Mouse (Mus musculus): ENCODE results near the gene Fez1. TPM values are rescaled to one million over a fixed set of nuclear protein-coding genes. Genes with fewer than 3 reads are reported as not detected.

The Fez1 gene
- total RNA-seq (2014; rRNA removed) (237 and 300 TPM in 2 replicates), polyA plus RNA-seq (2015; fragmentation: Nextera tagmentation; extraction: Ambion mirVana) (464 and 483 TPM in 2 replicates)

DNA sequence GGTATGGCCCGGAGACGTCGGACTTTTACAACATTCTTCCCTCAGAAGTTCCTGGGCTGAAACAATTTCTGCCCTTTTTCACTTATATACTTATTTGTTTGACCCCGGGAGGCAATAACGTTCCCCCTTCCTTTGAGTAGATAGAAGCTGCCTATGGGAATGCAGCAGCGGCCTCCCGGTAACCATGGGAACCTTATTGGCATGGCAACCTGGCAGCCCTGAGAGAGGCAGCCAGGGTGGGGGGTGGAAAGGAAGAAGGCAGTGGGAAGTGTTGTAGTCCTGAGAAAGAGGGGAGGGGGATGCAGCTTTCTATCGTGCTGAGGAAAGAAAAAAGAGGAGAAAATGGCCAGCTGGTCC is at the start of gene Fez1:
Fez1 (plus strand) TSS at position 221 of the 357 bp plus-strand sequence.
- H3K27ac ChIP-seq = peak within 1 kb of the TSS; percentile 92
- H3K36me3 ChIP-seq (ENCODE audit: insufficient read depth, low read length) = no peaks in the 10 kb centered on the region
- DNase-seq (ENCODE audit: low spot score) (peak; percentile 96), ATAC-seq (peak; percentile 97)
- WGBS = under 1% methylated on average over 8 of the region's 8 CpGs
- H3K9me3 ChIP-seq (ENCODE audit: low read length) = no peaks in the 10 kb centered on the region
- TF ChIP-seq CTCF (IDR thresholded peaks at IDR 0.05; ENCODE audit: low read depth) = no peak
- H3K4me3 ChIP-seq (ENCODE audit: low read length) = peak within 1 kb of the TSS; percentile 14
- no peaks in the 10 kb centered on the region for H3K27me3 ChIP-seq (ENCODE audit: insufficient read depth, low read length)
- peaks cover 5% of the 10 kb centered on the region for H3K4me1 ChIP-seq (ENCODE audit: insufficient read depth, low read length)
- peak within 1 kb of the TSS; percentile 14; the same call in 1 of the 2 replicates for H3K9ac ChIP-seq (replicated peaks; ENCODE audit: low read length)
- H3K4me2 ChIP-seq (ENCODE audit: low read depth, low read length) = peak within 1 kb of the TSS; percentile 57

DNA sequence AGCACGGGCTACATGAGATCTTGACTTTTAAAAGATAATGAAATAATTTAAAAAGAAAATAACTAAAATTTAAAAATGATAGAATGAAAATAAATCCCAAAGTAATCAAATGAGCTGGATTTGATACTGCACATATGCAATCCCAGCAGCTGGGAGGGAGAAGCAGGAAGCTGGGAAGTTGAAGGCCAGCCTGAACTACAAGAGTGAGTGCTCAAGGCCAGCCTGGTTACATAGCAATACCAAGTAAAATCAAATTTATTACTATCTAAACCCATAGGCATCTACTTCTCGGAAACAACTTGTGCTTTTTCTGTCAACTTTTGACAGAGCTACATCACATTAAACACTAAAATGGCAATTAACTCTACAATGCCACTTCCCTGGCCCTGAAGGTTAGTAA is 37.7 kb upstream of the Fez1 start:
- no peak for DNase-seq (ENCODE audit: low spot score)
- ATAC-seq = no peak
- no peak overlapping the region for H3K9ac ChIP-seq (replicated peaks; ENCODE audit: low read length)
- H3K4me3 ChIP-seq (ENCODE audit: low read length) = no peak overlapping the region
- H3K36me3 ChIP-seq (ENCODE audit: insufficient read depth, low read length) = peaks cover 54% of the 10 kb centered on the region
- no peak overlapping the region for H3K4me2 ChIP-seq (ENCODE audit: low read depth, low read length)
- H3K9me3 ChIP-seq (ENCODE audit: low read length) = no peaks in the 10 kb centered on the region
- H3K27me3 ChIP-seq (ENCODE audit: insufficient read depth, low read length) = no peaks in the 10 kb centered on the region
- WGBS = 93% methylated on average over 2 of the region's 2 CpGs
- TF ChIP-seq CTCF (IDR thresholded peaks at IDR 0.05; ENCODE audit: low read depth) = no peak
- no peak overlapping the region for H3K27ac ChIP-seq
- H3K4me1 ChIP-seq (ENCODE audit: insufficient read depth, low read length) = no peaks in the 10 kb centered on the region

- Histone ChIP-seq H3K4me1 (ENCODE audit: insufficient read depth, low read length) (peaks cover 10% of the 10 kb centered on the region), H3K9me3 (ENCODE audit: low read length) (no peaks in the 10 kb centered on the region), H3K4me2 (ENCODE audit: low read depth, low read length) (no peak overlapping the region), H3K27me3 (ENCODE audit: insufficient read depth, low read length) (no peaks in the 10 kb centered on the region), H3K27ac (no peak overlapping the region), H3K4me3 (ENCODE audit: low read length) (no peak overlapping the region), H3K36me3 (ENCODE audit: insufficient read depth, low read length) (peaks cover 32% of the 10 kb centered on the region), H3K9ac (replicated peaks; ENCODE audit: low read length) (no peak overlapping the region)
- no peak for DNase-seq (ENCODE audit: low spot score)
- WGBS = 88% methylated on average over 3 of the region's 3 CpGs
- TF ChIP-seq CTCF (IDR thresholded peaks at IDR 0.05; ENCODE audit: low read depth) = no peak
- ATAC-seq = no peak
Measured at GRCm38 (mm10) chr9:36792191-36792590, 29.5 kb upstream of the Fez1 start.

DNA sequence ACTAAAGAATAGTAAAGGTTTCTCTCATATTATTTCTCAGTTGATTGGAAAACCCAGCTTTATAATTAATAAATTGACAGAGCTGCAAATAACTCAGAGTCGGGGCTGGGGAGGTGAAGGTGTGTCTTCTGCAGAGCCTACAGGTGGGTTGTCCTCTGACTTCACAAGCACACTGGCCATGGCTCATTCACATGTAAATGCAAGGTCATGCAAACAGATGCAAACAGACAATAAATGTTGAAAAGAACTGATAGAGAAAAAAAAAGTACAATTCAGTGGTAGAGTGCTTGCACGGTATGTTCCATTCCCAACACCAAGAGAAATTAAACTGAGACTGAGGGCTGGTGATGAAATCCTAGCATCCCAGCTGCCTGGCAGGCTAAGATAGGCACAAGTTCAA is 27.2 kb upstream of the Fez1 start:
- no peaks in the 10 kb centered on the region for H3K27me3 ChIP-seq (ENCODE audit: insufficient read depth, low read length)
- no peak for ATAC-seq
- no peak for TF ChIP-seq CTCF (IDR thresholded peaks at IDR 0.05; ENCODE audit: low read depth)
- WGBS = 74% methylated on average over 2 of the region's 2 CpGs
- no peak overlapping the region for H3K4me3 ChIP-seq (ENCODE audit: low read length)
- peaks cover 10% of the 10 kb centered on the region for H3K4me1 ChIP-seq (ENCODE audit: insufficient read depth, low read length)
- H3K36me3 ChIP-seq (ENCODE audit: insufficient read depth, low read length) = peaks cover 15% of the 10 kb centered on the region
- H3K9ac ChIP-seq (replicated peaks; ENCODE audit: low read length) = no peak overlapping the region
- no peak for DNase-seq (ENCODE audit: low spot score)
- H3K27ac ChIP-seq = no peak overlapping the region
- no peaks in the 10 kb centered on the region for H3K9me3 ChIP-seq (ENCODE audit: low read length)
- no peak overlapping the region for H3K4me2 ChIP-seq (ENCODE audit: low read depth, low read length)

DNA sequence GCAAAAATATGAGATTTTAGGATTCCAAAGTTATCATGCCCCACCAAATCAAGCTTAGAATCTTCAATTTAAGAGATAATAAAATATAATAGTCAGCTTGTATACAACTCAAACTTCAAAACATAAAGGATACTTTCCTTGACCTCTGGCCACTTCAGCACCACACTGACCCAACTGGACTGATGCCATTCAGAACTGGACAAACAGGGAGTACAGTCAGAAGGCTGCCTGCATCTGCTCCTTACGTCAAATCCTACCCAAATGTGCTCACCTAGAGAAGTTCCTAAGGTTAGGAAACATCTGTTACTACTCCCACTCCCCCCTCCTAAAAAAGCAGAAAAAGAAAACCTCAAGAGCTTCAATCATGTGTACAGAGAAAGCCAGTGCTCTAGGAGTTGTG is 26.1 kb upstream of the Fez1 start:
- Histone ChIP-seq H3K36me3 (ENCODE audit: insufficient read depth, low read length) (peaks cover 7% of the 10 kb centered on the region; the same call in 1 of the 2 replicates), H3K9ac (replicated peaks; ENCODE audit: low read length) (peak overlapping the region; percentile 95), H3K4me2 (ENCODE audit: low read depth, low read length) (peak overlapping the region; percentile 78), H3K4me3 (ENCODE audit: low read length) (no peak overlapping the region), H3K27ac (no peak overlapping the region), H3K9me3 (ENCODE audit: low read length) (no peaks in the 10 kb centered on the region), H3K4me1 (ENCODE audit: insufficient read depth, low read length) (peaks cover 10% of the 10 kb centered on the region), H3K27me3 (ENCODE audit: insufficient read depth, low read length) (no peaks in the 10 kb centered on the region)
- DNase-seq (ENCODE audit: low spot score) = no peak
- no peak for ATAC-seq
- 53% methylated on average over 1 of the region's 1 CpGs for WGBS
- no peak for TF ChIP-seq CTCF (IDR thresholded peaks at IDR 0.05; ENCODE audit: low read depth)

DNA sequence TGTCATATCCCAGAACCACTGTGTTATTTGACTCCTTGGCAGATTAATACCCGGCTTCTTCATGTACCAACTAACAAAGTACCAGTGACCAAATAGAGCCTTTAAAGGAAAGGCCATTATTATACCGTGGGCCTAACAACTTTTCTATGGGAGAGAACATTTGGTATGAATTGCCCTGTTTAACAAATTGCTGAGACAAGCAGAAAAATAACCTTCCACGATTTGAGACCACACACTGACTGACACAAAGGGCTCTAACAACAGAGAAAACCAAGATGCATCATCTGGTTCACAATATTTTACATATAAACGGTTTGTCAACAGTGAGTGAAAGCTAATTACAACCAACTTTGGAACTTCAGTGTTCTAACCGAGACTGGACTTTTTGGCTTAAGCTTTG is 25.4 kb upstream of the Fez1 start:
- ATAC-seq = no peak
- no peak for DNase-seq (ENCODE audit: low spot score)
- WGBS = 11% methylated on average over 5 of the region's 5 CpGs

GRCm38 (mm10) chr9:36796781-36797555 is 24.7 kb upstream of the Fez1 start, which contains the start of gene Ei24:
Ei24 (minus strand) TSS chr9:36797393.
- Histone ChIP-seq H3K27ac (peak within 1 kb of the TSS; percentile 83), H3K9ac (replicated peaks; ENCODE audit: low read length) (peak within 1 kb of the TSS; percentile 95), H3K4me3 (ENCODE audit: low read length) (peak within 1 kb of the TSS; percentile 97), H3K4me2 (ENCODE audit: low read depth, low read length) (peak within 1 kb of the TSS; percentile 78), H3K9me3 (ENCODE audit: low read length) (no peaks in the 10 kb centered on the region), H3K27me3 (ENCODE audit: insufficient read depth, low read length) (no peaks in the 10 kb centered on the region), H3K36me3 (ENCODE audit: insufficient read depth, low read length) (no peaks in the 10 kb centered on the region), H3K4me1 (ENCODE audit: insufficient read depth, low read length) (peaks cover 10% of the 10 kb centered on the region)
- ATAC-seq (peak; percentile 99), DNase-seq (ENCODE audit: low spot score) (peak; percentile 92)
- TF ChIP-seq CTCF (IDR thresholded peaks at IDR 0.05; ENCODE audit: low read depth) = no peak
- 0% methylated on average over 57 of the region's 66 CpGs for WGBS

More for the DNA sequence above, 25.4 kb upstream of the Fez1 start:
- H3K36me3 ChIP-seq (ENCODE audit: insufficient read depth, low read length) = peaks cover 3% of the 10 kb centered on the region; the same call in 1 of the 2 replicates
- H3K9me3 ChIP-seq (ENCODE audit: low read length) = no peaks in the 10 kb centered on the region
- H3K9ac ChIP-seq (replicated peaks; ENCODE audit: low read length) = peak overlapping the region; percentile 95
- peak overlapping the region; percentile 83; the same call in 1 of the 2 replicates for H3K27ac ChIP-seq
- TF ChIP-seq CTCF (IDR thresholded peaks at IDR 0.05; ENCODE audit: low read depth) = no peak
- peak overlapping the region; percentile 78 for H3K4me2 ChIP-seq (ENCODE audit: low read depth, low read length)
- H3K4me1 ChIP-seq (ENCODE audit: insufficient read depth, low read length) = peaks cover 10% of the 10 kb centered on the region
- no peaks in the 10 kb centered on the region for H3K27me3 ChIP-seq (ENCODE audit: insufficient read depth, low read length)
- peak overlapping the region; percentile 97 for H3K4me3 ChIP-seq (ENCODE audit: low read length)

Data from hindbrain, postnatal 0 days (tissue).